Mouse (Mus musculus): ENCODE measurements at regions not wholly inside any gene's neighbourhood (a gene's known extent, or its start where the extent isn't known, plus 50 kb on each side); places are given as distances from the start of the nearest gene placed in this dataset.

DNA sequence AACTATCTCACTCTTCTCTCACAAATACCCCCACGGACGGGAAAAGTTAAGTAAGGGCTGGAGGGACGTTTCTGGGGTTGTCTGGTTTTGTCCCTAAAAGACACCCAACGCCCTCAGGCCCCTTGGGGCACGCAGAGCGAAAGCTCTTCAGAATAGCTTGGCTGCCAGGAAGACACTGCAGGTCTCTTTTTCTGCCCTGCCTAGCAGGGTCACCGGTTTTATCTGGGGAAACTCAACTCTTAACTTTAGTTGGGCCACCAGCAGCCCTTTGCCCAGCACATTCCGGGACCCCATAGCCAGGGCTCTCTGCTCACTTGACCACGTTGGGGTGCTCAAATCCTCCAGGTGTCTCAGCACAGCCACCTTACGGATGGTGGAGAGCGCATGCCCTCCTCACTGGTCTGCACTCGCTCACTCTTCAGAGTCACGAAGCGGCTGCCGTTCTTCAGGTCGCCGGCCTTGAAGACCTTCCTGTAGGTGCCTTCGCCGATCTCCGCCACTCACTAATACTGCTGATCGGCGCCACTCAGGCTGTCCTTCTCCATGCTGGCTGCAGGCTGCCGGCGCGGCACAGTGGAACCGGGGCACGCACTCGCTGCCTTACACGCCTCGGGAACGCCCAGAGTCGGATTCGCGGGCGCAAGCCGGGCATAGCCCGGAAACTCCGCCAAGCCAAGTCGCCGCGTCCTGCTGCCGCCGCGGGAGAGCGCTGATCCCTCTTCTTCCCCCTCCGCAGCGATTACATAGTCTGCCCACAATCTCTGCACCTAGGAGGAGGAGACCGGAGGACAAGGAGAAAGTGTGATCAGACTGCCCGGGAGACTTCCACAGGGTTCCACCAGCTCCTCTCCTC, 83.0 kb downstream of the Ulbp1 start:
- no peak for TF ChIP-seq GATA4 (IDR thresholded peaks at IDR 0.05; ENCODE audit: insufficient replicate concordance, low read length)

DNA sequence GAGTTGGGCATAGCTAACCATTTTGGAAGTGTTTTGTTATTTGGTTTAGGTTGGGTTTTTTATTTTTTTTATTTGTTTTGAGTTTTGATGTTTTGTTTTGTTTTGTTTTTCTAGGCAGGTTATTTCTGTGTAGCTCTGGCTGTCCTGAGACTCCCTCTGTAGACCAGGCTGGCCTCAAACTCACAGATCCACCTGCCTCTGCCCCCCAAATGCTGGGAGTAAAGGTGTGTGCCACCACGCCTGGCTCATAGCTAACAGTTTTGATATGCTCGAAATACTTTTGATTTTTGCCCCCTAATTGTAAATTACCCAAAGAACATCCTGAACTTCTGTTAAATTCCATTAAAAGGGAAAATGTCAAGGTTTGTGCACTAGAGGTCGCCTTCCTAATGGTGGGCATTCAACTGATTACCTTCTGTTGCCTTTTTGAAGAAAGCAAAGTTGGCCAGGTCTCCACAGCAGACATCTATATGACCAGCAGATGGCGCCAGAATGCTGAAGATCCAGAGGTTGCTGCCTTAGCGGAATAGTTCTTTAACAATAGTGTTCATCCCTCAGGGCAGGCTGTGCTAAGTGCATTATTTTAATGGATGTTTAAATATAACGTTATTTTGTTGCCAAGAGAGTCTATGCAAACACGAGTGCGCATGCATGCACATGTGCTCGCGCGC, 121.2 kb upstream of the Cnksr3 start:
- TF ChIP-seq GATA4 (IDR thresholded peaks at IDR 0.05; ENCODE audit: insufficient replicate concordance, low read length) = peak; percentile 64; the same call in 1 of the 2 replicates

DNA sequence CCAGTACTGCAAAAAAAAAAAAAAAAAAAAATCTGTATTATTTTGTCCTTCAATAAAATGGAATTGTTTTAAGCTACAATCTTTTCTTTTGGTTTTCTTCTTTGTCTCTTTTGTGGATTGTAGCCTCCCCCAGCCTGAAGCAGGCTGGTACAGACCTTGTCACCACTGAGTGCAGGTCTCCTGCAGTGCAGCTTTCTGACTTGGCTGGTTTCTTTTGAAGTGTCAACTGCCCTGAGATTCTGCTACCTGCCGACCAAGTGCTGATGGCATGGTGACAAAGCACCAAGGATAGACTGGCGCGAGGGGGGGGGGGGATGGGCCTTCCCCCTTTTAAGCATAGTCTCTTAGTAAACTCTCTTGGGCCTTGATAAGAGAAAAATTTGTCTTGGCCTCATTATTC, 116.2 kb upstream of the Cnksr3 start:
- TF ChIP-seq GATA4 (IDR thresholded peaks at IDR 0.05; ENCODE audit: insufficient replicate concordance, low read length) = no peak

DNA sequence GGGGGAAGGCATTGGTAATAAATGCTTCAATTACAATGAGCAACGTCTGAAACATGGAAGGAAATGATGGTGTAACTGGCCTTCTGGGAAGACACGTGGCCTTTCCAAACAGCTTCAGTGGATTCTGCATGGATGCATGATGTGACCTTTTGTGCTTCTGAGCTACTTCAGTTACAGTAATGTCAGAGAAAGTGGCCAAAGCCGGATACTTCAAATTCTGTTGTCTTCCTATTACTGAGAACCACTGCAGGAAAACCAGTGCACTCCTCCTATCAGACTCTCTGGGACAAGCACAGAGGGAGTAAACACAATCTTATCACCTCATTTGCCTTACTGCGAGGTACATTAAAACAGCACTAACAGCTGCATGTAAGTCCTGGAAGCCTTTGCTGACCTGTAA, 113.0 kb upstream of the Cnksr3 start:
- TF ChIP-seq GATA4 (IDR thresholded peaks at IDR 0.05; ENCODE audit: insufficient replicate concordance, low read length) = peak; percentile 82; the same call in 1 of the 2 replicates

DNA sequence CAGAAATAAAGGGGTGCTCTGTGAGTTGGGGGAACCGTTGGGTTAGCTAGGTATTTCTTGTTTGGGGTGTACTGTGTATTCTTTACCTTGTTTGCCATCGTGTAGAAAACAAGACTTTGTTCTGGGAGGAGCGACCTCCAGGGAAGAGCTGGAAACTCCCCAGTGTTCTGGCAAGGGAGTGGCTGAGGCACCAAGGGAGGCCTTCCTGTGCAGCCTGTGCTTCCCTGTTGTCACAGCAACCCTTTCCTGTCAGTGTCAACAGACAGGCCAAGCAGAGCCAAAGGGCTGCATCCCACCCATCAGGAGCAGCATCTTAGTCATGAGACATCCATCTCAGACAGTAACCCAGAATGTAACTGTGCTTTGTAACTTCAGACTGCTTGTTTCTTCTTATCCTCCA, 111.2 kb upstream of the Cnksr3 start:
- no peak for TF ChIP-seq GATA4 (IDR thresholded peaks at IDR 0.05; ENCODE audit: insufficient replicate concordance, low read length)

DNA sequence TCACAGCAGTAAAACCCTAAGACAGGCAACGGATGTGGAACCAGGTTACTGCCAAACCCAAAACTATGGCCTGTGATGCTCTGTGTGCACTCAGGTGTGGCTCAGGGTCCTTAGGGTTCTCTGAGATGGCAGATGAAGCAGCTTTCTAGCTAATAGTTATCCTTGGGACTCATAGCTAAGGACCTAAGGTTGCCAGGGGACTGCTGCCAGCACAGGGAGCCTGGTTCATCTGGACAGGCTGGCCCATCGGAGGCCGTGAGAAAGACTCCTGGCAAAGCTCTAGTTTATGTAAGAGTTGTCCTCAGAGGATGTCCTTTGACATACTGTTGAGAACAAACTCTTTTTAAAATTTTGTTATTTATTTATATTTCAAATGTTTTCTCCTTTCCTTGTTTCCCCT, 97.9 kb upstream of the Cnksr3 start:
- TF ChIP-seq GATA4 (IDR thresholded peaks at IDR 0.05; ENCODE audit: insufficient replicate concordance, low read length) = no peak

DNA sequence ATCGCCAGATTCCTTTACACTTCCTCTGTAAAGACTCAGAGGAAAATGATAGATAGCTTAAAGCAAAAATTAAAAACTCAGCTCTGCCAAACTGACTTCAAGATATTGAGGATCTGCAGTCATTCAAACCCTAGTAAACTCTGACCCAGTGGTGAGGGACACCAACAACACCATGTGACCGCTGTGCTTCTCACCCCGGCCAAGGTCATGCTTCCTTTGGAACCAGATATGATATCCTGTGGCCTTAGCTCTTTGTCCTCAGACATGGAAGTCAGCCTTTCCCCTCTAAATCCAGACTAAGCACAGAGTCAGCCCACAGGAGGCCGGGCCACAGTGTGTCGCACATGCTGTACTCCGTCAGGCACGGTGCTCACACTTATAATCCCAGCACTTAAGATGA, 86.3 kb upstream of the Cnksr3 start:
- peak; percentile 97 for TF ChIP-seq GATA4 (IDR thresholded peaks at IDR 0.05; ENCODE audit: insufficient replicate concordance, low read length)

DNA sequence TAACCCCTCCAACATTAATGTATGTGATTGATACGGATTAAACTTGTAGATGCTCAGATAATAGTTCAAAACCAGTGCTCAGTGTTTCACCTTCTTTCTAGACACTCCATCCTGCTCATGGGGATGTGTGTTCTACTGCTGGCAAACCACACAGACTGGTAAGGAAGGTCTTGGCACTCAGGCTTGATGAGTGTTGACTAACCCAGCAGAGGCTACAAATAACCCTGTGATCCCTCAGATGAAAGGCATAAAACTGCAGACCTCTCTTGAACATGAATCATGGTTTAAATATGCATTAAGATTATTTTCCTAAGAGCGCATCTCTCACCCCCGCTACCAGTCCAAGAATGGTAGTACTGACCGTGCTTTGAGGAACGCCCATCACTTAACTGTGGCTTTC, 83.9 kb upstream of the Cnksr3 start:
- no peak for TF ChIP-seq GATA4 (IDR thresholded peaks at IDR 0.05; ENCODE audit: insufficient replicate concordance, low read length)

DNA sequence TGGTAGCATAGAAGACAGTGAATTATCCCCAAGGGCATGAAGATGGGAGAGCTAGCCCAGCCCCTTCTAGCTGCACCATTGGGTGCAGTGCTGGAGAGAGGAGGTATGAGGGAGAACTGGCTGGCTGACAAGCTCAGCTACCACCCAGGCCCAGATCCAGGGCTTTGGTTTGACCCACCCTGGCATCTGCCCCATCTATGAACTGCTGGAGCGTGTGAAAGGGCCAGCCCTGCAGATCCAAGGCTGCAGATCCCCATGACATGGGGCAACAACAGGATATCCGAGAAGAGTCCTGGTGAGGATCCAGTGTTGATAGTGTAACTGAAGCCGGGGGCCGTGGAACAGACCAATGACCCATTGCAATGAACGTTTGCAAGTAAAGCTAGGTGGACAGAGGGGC, 81.2 kb upstream of the Cnksr3 start:
- no peak for TF ChIP-seq GATA4 (IDR thresholded peaks at IDR 0.05; ENCODE audit: insufficient replicate concordance, low read length)

DNA sequence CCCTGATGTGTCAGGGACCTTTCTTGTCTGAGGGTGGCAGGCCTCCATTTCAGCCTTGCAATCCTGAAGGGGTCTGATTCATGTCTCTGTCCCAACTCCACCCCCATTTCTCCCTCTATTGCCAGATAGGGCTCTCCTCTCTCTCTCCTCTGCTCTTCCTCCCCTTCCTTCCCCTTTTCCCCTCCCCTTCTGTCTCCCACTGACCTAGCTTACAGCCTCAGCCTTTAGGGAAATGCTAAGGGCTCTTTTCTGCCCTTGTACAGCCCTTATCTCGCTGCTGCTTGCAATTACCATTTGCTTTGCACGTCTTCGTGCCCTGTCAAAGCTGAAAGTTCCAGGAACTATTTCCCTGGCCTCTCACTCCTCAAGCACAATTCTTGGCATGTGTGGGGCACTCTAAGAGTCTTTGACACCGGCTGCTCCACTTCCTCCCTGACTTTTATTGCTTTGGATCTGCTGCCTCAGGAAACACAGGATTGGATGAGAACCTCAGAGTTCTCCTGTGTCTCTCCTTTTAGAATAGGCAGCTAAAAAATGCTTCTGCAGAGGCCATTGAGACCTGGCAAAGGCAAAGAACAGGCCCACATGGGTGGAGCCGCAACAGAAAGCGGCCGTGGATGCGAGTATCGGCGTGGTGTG, 77.9 kb upstream of the Cnksr3 start:
- TF ChIP-seq GATA4 (IDR thresholded peaks at IDR 0.05; ENCODE audit: insufficient replicate concordance, low read length) = peak; percentile 92; the same call in 1 of the 2 replicates

DNA sequence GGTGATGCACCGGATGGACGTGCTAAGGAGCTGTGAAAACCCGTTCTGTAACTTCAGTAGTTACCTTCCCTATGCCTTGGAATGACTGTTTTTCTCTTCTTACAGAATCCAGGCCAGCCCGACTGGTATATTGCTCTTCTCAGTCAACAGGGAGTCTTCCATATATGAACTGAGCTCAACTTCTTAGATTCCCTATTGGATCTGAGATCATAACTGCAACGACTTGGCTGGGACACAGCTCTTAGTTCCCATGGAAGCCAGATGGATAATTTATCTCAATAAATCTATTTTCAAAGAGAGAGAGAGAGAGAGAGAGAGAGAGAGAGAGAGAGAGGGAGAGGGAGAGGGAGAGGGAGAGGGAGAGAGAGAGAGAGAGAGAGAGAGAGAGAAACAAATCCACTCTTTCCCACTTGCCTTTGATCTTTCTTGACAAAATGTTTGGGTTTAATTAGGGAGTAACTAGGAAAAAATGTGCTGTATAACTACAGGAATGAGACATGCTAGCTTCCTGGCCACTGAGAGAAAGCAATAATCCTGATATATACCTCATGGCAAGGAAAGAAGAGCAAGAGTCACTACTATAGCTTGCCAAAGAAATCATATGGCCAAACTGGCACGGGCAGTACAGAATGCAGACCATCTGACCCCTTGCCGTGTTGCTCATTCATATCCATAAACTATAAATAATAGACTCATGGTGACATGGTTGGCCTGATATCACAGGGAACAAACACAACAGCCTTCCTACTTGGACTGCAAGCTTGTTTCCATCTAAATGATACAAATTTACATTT, 73.3 kb upstream of the Cnksr3 start:
- no peak for TF ChIP-seq GATA4 (IDR thresholded peaks at IDR 0.05; ENCODE audit: insufficient replicate concordance, low read length)

DNA sequence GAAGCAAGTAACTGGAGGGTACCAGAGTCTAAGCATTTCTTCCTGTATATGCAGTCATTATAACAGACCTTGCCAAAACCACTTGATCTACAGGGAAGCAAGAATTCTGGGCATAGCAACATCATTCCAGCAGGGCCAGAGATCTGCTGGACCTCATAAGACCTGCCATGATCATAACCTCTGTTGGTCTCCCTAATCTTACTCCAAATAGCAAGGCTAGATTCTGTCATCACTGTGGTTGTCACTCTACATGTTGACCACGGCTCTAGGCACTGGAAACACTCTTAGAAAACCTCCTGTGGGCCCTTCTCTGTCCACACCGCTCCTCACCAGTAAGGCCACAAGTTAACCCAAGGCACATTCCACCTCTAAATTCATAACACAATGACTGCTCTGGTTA, 68.4 kb upstream of the Cnksr3 start:
- TF ChIP-seq GATA4 (IDR thresholded peaks at IDR 0.05; ENCODE audit: insufficient replicate concordance, low read length) = no peak

DNA sequence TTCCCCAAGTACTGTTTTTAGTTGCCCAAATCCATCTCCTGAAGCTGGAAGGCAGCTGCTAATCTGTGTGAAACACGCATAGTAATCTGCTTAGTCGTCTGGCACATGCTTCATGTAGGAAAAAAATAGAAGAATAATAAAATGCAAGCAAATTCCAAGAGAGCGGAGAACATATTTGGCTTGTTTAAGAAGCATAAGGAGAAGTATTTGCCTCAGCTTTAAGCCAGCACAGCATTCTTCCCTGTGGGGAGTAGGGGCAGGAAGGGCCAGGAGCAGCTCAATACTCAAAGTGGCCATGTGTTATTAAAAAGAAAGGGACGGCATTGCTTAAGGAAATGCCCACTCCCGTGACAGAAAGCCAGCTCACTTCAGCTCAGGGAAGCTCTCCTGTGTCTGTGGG, 66.8 kb upstream of the Cnksr3 start:
- no peak for TF ChIP-seq GATA4 (IDR thresholded peaks at IDR 0.05; ENCODE audit: insufficient replicate concordance, low read length)

DNA sequence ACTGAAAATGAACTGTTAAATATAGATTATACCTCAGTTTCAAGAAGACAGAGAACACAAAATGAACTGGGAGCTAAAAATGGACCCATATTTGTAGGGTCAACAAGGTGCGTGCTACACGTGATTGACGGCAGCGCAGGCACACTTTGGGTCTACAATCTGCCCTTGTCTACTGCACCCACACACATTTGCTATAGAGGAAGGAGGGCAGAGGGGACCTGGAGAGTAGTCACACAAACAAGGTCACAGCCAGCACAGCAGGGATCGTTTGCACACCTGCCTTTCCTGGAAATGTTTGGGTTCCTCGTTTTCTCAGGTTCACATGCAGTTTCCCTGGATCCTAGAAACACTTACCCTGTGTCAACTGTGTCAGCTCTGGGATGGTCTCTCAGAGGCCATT, 63.3 kb upstream of the Cnksr3 start:
- no peak for TF ChIP-seq GATA4 (IDR thresholded peaks at IDR 0.05; ENCODE audit: insufficient replicate concordance, low read length)

DNA sequence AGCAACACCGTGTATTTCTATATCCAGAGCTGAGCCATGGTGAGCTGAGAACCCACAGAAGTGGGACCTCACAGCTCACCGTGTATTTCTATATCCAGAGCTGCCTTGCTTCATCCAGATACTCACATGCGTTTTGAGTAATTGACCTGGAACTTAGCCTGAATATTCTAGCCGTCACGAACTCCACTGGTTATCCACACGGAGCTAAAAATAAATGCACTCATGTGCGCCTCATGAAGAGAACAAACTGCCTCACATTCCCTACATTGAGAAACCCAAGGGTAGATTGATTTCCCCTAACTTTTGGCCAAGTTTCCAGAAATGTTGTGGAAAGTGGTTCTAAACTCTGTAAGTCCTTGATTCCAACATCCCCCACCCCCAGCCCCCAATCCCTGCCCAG, 62.4 kb upstream of the Cnksr3 start:
- no peak for TF ChIP-seq GATA4 (IDR thresholded peaks at IDR 0.05; ENCODE audit: insufficient replicate concordance, low read length)

Measured in liver, adult (tissue).